Mouse (Mus musculus): ENCODE results near the gene Jph3.

Gene Jph3

DNA sequence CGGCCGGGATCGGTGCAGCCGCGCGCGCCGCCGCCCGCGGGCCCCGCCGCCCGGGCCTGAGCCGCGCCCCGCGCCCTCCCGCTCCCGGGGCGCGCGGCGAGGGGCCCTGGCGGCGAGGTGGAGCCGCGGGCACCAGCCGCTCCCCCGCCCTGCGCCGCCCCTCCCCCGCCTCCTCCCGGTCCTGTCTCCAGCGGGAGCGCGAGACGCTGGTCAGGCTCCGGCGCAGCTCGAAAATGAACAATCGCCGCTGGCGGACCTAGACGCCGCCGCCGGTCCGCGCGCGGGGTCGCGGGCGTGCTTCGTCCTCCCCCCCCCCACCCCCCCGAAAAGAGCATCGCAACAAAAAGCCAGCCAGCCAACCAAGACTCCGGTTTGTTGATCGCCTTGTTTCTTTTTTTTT, 747 bp downstream of the Jph3 start:
- no peak for DNase-seq (ENCODE audit: low spot score in 2 of 2)

- DNase-seq (ENCODE audit: low spot score in 2 of 2): no peak
Measured at GRCm38 (mm10) chr8:121730646-121731045, 1.2 kb downstream of the Jph3 start.

- no peak for DNase-seq (ENCODE audit: low spot score in 2 of 2)
Measured at GRCm38 (mm10) chr8:121731060-121731459, 1.6 kb downstream of the Jph3 start.

- peak; percentile 40 to 83 for DNase-seq (ENCODE audit: low spot score in 2 of 2)
Measured at GRCm38 (mm10) chr8:121731471-121732333, 2.3 kb downstream of the Jph3 start.

DNA sequence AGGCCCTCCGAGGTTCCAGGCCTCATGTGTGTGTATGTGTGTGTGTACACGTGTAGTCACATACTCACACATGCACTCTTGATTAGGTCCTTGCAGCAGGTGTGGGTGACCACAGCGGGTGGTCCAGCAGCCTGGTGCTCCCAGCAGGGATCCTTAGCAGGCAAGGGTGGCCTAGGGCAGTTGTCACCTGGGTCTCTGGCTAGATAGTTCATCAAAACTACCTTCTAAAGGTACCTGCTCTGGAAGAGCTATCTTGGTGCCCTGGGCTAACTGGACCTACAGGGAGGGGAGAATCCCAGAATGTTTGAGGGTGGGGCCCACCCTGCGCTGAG, 2.9 kb downstream of the Jph3 start:
- no peak for DNase-seq (ENCODE audit: low spot score in 2 of 2)

DNA sequence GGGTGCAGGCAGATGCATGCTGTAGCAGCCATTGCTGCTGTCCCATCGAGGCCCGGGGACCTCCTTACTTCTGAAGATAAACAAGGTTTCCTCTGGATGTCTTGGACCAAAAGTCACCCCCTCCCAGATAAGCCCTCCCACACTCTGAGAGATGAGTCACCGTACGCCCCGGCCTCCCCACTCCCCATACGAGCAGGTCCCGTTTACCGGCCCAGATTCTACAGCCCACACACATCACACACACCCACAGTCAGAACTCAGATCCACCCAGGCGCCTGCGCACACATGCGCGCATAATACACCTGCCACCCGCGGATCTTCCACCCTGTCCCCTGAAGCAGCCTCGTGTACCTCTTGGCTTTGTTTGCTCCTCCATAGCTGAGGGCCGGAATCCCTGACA, 4.8 kb downstream of the Jph3 start:
- DNase-seq (ENCODE audit: low spot score in 2 of 2): peak; percentile 78 to 80

DNA sequence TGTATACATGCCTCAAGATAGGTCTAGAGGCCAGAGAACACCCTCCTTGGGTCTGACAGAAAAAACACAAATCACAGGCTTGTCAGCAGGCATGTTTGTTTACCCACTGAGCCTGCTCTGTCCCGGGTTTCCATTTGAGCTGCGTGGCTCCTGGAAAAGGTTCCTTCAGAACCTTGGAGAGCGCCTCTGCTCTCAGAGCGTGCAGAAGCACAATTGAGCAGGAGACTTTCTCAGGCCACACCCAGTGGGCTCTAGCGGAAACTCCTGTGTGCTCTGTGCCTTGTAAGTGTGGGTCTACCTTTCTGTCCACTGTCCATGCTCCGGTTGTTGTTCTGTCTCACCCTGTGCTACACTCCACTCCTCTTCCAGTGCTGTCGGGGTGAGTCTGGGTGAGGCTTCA, 6.8 kb downstream of the Jph3 start:
- DNase-seq (ENCODE audit: low spot score in 2 of 2): no peak

- DNase-seq (ENCODE audit: low spot score in 2 of 2): peak in 1 of 2 experiments; percentile 58
Measured at GRCm38 (mm10) chr8:121740721-121741120, 11.3 kb downstream of the Jph3 start.

DNA sequence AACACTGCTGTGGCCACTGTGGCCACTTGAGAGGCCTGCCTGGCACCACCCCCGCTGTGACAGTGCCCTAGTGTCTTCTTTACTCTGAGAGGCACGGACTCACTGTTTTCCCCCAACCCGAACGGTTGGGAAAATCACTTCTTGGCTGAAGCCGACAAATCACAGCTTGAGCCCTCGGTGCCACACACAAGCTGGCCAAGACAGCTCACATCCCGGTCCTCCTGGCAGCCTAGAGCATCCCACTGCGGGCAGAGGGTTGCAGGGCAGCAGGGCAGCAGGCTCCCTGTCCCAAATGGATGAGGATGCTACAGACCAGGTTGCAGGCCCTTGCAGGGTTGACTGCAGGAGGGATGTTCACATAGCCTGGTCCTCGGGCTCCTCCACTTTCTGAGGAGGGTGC, 20.1 kb downstream of the Jph3 start:
- DNase-seq (ENCODE audit: low spot score in 2 of 2): no peak

- DNase-seq (ENCODE audit: low spot score in 2 of 2): no peak
Measured at GRCm38 (mm10) chr8:121750512-121750911, 21.1 kb downstream of the Jph3 start.

GRCm38 (mm10) chr8:121751407-121751806, 22.0 kb downstream of the Jph3 start:
- DNase-seq (ENCODE audit: low spot score in 2 of 2): peak in 1 of 2 experiments; percentile 63

DNA sequence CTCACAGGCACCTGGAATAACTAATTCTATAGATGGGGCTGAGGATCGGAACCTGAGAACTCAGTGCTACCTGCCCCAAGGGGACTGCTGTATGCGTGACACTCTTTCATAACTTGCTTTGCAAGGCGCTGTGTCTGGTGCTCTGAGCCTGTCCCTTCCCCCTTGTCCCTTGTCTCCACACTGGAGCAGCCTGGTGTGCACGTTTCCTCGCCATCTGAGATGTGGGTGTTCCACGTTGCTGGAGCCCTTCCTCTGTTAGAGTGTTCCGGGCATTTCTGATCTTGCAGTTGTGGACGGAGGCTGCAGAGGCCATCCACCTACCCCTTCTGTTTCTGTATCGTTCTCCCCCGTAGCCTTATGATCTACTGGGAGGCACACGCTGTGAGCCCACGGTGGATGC, 29.0 kb downstream of the Jph3 start:
- peak in 1 of 2 experiments; percentile 59 for DNase-seq (ENCODE audit: low spot score in 2 of 2)

DNA sequence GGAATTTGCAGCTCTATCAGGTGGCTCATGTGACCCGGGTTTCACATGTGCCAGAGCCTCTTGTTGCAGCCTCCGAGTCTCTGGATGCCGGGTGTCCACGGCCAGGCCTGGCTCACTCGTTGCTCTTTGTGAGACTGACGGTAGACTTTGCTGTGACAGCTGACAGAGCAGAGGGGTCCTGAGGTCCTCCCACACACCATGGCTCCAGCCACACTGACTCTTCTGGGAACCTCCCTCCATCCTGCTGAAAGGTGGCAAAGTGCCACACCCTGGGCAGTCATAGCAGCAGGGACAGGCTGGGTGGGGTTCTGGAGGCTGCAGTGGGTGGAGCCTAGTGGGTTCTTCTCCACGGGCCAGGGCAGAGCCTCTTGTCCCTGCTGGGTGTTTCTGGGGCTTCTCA, 31.1 kb downstream of the Jph3 start:
- DNase-seq (ENCODE audit: low spot score in 2 of 2): no peak

GRCm38 (mm10) chr8:121761480-121761879, 32.1 kb downstream of the Jph3 start:
- DNase-seq (ENCODE audit: low spot score in 2 of 2): no peak

- DNase-seq (ENCODE audit: low spot score in 2 of 2): no peak
Measured at GRCm38 (mm10) chr8:121762999-121763699, 33.7 kb downstream of the Jph3 start.

DNA sequence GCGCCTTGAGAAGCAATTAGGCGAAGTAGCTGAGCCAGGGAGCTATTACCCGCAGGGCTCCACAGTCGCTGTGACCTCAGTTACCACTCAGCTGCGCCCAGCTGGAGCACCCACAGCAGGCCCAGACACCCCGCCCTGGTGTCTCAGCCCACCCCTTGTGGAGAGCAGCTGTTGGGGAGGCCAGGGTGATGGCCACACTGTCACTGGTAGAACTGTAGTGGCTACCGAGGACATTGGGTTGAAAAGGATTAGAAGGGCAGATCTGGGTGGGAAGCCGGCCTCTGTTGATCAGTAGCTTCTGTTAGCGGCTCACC, 34.2 kb downstream of the Jph3 start:
- DNase-seq (ENCODE audit: low spot score in 2 of 2): no peak

DNA sequence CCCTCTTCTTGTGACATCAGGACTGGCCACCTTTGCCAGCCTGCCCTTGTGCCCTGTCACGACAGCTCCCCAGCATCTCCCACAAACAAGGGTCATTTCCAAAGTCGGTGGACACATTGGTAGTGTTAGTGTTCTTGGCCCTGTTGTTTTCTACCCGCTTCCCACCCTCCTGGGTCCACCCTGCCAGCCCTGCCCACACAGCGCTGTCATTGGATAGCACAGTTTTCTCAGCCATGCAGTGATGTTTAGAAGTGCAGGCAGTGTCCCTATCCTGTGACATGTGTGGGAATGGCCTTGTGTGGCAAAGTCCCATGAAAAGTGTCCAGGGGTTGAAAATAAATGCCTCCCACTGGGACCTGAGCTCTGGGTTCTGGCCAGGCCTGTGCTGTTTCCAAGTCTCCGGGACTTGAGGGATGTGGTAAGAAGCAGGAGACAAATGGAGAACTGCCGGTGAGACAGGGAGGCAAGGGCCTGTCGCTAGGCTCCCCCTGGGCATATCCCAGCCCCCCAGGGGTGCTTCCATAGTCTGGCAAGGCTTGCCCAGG, 36.2 kb downstream of the Jph3 start:
- peak in 1 of 2 experiments; percentile 39 for DNase-seq (ENCODE audit: low spot score in 2 of 2)

DNA sequence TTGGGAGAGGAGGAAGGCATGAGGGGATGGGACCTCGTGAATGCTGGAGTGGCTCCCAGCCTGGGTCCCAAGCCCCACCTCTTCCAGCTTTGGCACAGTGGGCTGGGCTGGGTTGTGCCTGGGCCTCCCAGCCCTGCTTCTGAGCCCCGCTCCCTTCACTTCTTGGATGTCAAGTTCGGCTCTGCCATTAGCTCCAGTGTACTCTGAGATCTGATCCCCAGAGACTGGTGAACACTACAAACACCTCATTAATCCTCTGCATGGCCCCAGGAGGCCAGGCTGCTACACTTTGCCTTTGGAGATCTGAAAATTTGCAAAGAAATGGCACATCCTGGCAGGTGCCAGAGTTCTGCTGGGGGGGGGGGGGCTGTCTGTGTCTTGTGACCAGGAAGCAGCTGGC, 39.7 kb downstream of the Jph3 start:
- no peak for DNase-seq (ENCODE audit: low spot score in 2 of 2)

DNA sequence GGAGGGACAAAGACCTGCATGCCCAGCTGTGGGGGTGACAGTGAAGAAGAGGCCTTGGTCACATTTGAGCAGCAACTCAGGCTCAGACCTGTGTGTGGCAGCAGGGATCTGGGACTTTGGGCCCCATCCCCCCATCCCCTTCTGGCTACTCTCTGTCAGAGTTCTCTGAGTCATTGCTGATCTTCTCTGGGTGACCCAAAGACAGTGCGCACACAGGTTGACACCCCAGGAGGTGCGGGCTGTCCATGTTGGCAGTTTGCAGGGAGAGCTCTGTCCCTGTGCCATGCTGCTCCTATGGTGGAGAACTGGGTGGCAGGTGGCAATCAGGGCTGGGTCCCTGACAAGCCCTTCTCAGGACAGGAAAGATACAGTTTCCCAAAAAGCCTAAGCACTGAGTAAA, 40.2 kb downstream of the Jph3 start:
- DNase-seq (ENCODE audit: low spot score in 2 of 2): no peak

DNA sequence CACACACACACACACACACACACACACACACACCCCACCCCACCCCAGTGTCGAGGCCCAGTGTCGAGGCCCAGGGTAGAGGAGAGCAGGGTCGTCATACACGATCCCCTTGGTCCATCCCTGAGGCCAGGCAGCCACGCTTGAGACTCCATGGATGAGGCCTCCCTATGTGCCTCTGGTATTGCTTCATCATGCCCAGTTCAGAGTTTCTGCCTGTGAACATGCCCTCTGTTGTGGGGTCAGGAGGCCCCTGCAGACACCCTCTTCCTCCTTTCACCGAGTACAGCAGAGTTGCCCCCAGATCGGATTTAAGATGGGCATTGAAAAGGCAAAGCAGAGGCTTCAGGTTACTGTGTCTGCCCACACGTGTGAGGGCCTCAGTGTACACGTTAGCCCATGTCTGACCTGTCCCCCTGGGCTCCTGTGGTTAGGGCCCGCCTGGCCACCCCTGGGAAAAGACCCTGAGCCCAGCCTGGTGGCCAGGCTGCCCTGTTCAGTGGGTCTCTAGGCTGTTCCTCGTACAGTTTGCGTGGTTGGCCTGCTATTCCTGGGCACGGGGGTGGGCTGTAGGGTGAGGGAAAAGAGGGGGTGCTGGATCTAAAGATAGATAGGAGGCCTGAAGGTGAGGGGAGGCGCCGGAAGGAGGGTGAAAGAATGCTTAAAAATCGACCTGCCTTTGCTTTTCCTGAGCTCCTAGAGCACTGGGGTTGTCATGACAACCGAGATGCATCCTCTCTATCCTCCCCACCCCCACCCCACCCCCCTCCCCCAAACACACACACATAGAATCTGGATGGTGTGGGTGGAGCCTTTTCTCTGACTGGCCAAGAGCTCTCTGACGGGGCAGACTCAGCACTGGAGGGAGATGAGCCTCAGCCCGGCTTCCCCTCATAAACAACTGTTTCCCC, 41.7 kb downstream of the Jph3 start:
- DNase-seq (ENCODE audit: low spot score in 2 of 2): peak in 1 of 2 experiments; percentile 58

GRCm38 (mm10) chr8:121773876-121774275, 44.5 kb downstream of the Jph3 start:
- DNase-seq (ENCODE audit: low spot score in 2 of 2): no peak

- DNase-seq (ENCODE audit: low spot score in 2 of 2): no peak
Measured at GRCm38 (mm10) chr8:121782493-121782892, 53.1 kb downstream of the Jph3 start.

Measured in left cerebral cortex, adult 9 months (tissue).